Mouse (Mus musculus) stomach, postnatal 0 days (tissue): ENCODE data around the gene Tfip11.

Experiments
- CTCF ChIP-seq: IDR thresholded peaks from 2 replicates; pipeline ENCODE4 v1.5.1; 2016; ENCODE audit warnings: antibody characterized with exemption, low read depth, mild to moderate bottlenecking, moderate library complexity
- EP300 ChIP-seq: optimal IDR thresholded peaks from 2 replicates; pipeline ENCODE3; 2016; ENCODE audit warnings: antibody characterized with exemption

- TF ChIP-seq CTCF (no peak), EP300 (no peak)
These were observed 42.0 kb upstream of the Tfip11 start for GRCm38 (mm10) chr5:112284203-112284582.
